Comparison of ENCODE assay signal across 19 mouse cellular contexts in genomic region chr7:96890987-96891386, GRCm38 (mm10).
DNase-seq lines count a peak whose midpoint lies in the region; ATAC-seq and TF ChIP-seq lines count a peak whose summit lies in the region.
"Had no signal": no experiment of that assay in that cellular context is flagged by ENCODE, and none has a peak within 500 bp of the region (broad histone marks: within the 10 kb centered on the region; RNA-seq: fewer than 3 reads in every experiment).

No protein-coding gene starts in this region.

- no peak for TF ChIP-seq POLR2A in brain, embryonic 14.5 days (IDR thresholded peaks at IDR 0.05; ENCODE audit: borderline replicate concordance, extremely low read depth, insufficient read depth, insufficient read length, poor library complexity, severe bottlenecking)

- no peaks in the 10 kb centered on the region for H3K27me3 ChIP-seq in forebrain, embryonic 12.5 days
- no peaks in the 10 kb centered on the region for H3K27me3 ChIP-seq in forebrain, embryonic 10.5 days (ENCODE audit: poor library complexity, severe bottlenecking)
- no peaks in the 10 kb centered on the region for H3K27me3 ChIP-seq in hindbrain, embryonic 16.5 days (replicated peaks; ENCODE audit: control insufficient read depth, insufficient read depth, low read length)
- no peaks in the 10 kb centered on the region for H3K27me3 ChIP-seq in midbrain, postnatal 0 days (ENCODE audit: insufficient read depth, low read length)
- H3K27me3 ChIP-seq: forebrain, embryonic 15.5 days had no signal

- H3K27ac ChIP-seq in forebrain, embryonic 12.5 days: peak overlapping the region; percentile 63; the same call in 1 of the 2 replicates
- H3K27ac ChIP-seq in forebrain, embryonic 10.5 days: no peak overlapping the region
- H3K27ac ChIP-seq in hindbrain, embryonic 16.5 days (ENCODE audit: low read depth, low read length): no peak overlapping the region
- no peak overlapping the region for H3K27ac ChIP-seq in midbrain, postnatal 0 days (ENCODE audit: low read depth, low read length)

- peaks cover 50% of the 10 kb centered on the region for H3K36me3 ChIP-seq in forebrain, embryonic 12.5 days (replicated peaks)
- H3K36me3 ChIP-seq in forebrain, embryonic 10.5 days (replicated peaks): peaks cover 76% of the 10 kb centered on the region
- peaks cover 21% of the 10 kb centered on the region for H3K36me3 ChIP-seq in hindbrain, embryonic 16.5 days (ENCODE audit: control insufficient read depth, insufficient read depth, low read length)
- H3K36me3 ChIP-seq in midbrain, postnatal 0 days (ENCODE audit: insufficient read depth, low read length): peaks cover 22% of the 10 kb centered on the region
- H3K36me3 ChIP-seq: G1E had no signal

- TF ChIP-seq CTCF in brain, embryonic 14.5 days (IDR thresholded peaks at IDR 0.05; ENCODE audit: borderline replicate concordance, extremely low read depth, insufficient read depth, insufficient read length): no peak
- no peak for TF ChIP-seq CTCF in midbrain, postnatal 0 days (IDR thresholded peaks at IDR 0.05)

- H3K9ac ChIP-seq in forebrain, embryonic 12.5 days: no peak overlapping the region
- H3K9ac ChIP-seq in hindbrain, embryonic 16.5 days (ENCODE audit: low read depth, low read length): no peak overlapping the region
- no peak overlapping the region for H3K9ac ChIP-seq in midbrain, postnatal 0 days (replicated peaks; ENCODE audit: low read length, poor library complexity, severe bottlenecking)
- H3K9ac ChIP-seq: forebrain, embryonic 15.5 days had no signal

- DNase-seq in forebrain, embryonic 10.5 days (ENCODE audit: extremely low spot score, low spot score): no peak
- peak; percentile 66 for DNase-seq in brain, embryonic 14.5 days (ENCODE audit: low read depth)
- peak; percentile 58 for DNase-seq in midbrain, postnatal 0 days (ENCODE audit: low spot score)
- no peak for DNase-seq in adrenal gland, adult (ENCODE audit: inconsistent age in 2 of 2, low spot score in 1 of 2)
- DNase-seq in c-Kit-positive CD71-positive TER-119-positive erythroid progenitor cells, embryonic 14.5 days (ENCODE audit: low spot score): no peak
- no peak for DNase-seq in B cell, adult 2 months
- DNase-seq: cerebellum, adult 8-10 months; gastrocnemius, postnatal 25 days; layer of hippocampus, postnatal 36 days; lung, adult 18-20 months; lung, postnatal 14 days; right cerebral cortex, adult 18-20 months; thymus, postnatal 25 days had no signal

- H3K4me1 ChIP-seq in forebrain, embryonic 12.5 days: peaks cover 21% of the 10 kb centered on the region
- H3K4me1 ChIP-seq in forebrain, embryonic 10.5 days: peaks cover 13% of the 10 kb centered on the region
- peaks cover 7% of the 10 kb centered on the region for H3K4me1 ChIP-seq in hindbrain, embryonic 16.5 days (ENCODE audit: control insufficient read depth, insufficient read depth, low read depth, low read length)
- H3K4me1 ChIP-seq in midbrain, postnatal 0 days (ENCODE audit: insufficient read depth, low read length): 0 out of 2 replicates have a peak, but pooled peaks cover 3% of the 10 kb centered on the region

- no peak for ATAC-seq in forebrain, embryonic 12.5 days (ENCODE audit: low FRiP score)
- 0 out of 2 replicates have a peak, but pooled peaks have one; percentile 37 for ATAC-seq in hindbrain, embryonic 16.5 days
- no peak for ATAC-seq in midbrain, postnatal 0 days (ENCODE audit: low FRiP score)
- ATAC-seq: intestine, postnatal 0 days had no signal

- WGBS in forebrain, embryonic 12.5 days: 79% methylated on average over 10 of the region's 10 CpGs
- 89% methylated on average over 10 of the region's 10 CpGs for WGBS in forebrain, embryonic 10.5 days
- 42% methylated on average over 10 of the region's 10 CpGs for WGBS in hindbrain, embryonic 16.5 days
- WGBS in midbrain, postnatal 0 days: 42% methylated on average over 10 of the region's 10 CpGs

- no peak overlapping the region for H3K4me3 ChIP-seq in forebrain, embryonic 12.5 days (replicated peaks)
- no peak overlapping the region for H3K4me3 ChIP-seq in forebrain, embryonic 10.5 days
- no peak overlapping the region for H3K4me3 ChIP-seq in hindbrain, embryonic 16.5 days (ENCODE audit: low read length)
- H3K4me3 ChIP-seq in midbrain, postnatal 0 days (ENCODE audit: low read depth, low read length): no peak overlapping the region
- H3K4me3 ChIP-seq: forebrain, embryonic 15.5 days; myocyte had no signal

- H3K4me2 ChIP-seq in forebrain, embryonic 12.5 days: no peak overlapping the region
- no peak overlapping the region for H3K4me2 ChIP-seq in hindbrain, embryonic 16.5 days (ENCODE audit: low read length)
- no peak overlapping the region for H3K4me2 ChIP-seq in midbrain, postnatal 0 days (ENCODE audit: low read depth, low read length, poor library complexity, severe bottlenecking)
- H3K4me2 ChIP-seq: forebrain, embryonic 15.5 days had no signal

- H3K9me3 ChIP-seq in forebrain, embryonic 12.5 days: no peaks in the 10 kb centered on the region
- no peaks in the 10 kb centered on the region for H3K9me3 ChIP-seq in forebrain, embryonic 10.5 days
- H3K9me3 ChIP-seq in hindbrain, embryonic 16.5 days (ENCODE audit: control insufficient read depth, low read length): peaks cover 8% of the 10 kb centered on the region
- H3K9me3 ChIP-seq in midbrain, postnatal 0 days (ENCODE audit: low read length): no peaks in the 10 kb centered on the region
- H3K9me3 ChIP-seq: forebrain, embryonic 15.5 days; G1E had no signal

Comparison
In these comparisons a context has a peak if more than half of its experiments do, and no peak if none do; other contexts are left out.
1. DNase-seq: peak in brain, embryonic 14.5 days (single experiment) and midbrain, postnatal 0 days (single experiment); none in forebrain, embryonic 10.5 days (single experiment), adrenal gland, adult (0 of 2), c-Kit-positive CD71-positive TER-119-positive erythroid progenitor cells, embryonic 14.5 days (single experiment) and B cell, adult 2 months (0 of 2).